Comparison of ENCODE assay signal across 8 mouse cellular contexts in the genomic region with DNA sequence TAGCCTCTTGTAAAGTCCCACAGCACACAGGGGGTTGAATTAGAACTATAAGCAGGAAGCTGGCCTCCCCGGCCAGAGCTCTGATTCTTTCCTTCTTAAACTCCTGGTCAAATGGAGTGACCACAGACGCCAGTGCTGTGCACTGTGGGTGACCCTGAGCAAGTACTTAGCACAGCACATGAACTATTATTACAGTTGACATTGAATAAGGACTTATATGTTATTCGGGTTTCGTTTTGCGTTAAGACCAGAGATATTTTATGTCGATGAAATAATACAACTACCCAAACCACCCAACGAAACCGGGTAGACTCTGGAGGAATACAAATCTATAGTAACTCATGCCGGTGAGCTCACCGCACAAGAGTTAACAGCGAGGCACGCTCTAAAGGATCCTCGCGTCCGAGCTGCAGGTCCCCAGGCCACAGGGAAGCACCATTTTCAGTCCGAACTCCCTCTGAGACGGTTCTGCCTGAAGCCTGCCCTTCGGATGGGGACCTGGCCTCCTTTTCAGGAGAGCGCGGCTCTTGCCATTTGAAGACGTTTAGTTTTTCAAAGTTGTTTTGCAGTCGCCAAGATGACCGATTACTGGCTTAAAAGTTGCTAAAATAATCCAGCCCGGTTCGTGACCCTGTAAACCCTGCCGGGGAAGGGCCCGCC. TPM values are rescaled to one million over a fixed set of nuclear protein-coding genes. Genes with fewer than 3 reads are reported as not detected.
DNase-seq lines count a peak whose midpoint lies in the region; ATAC-seq lines count a peak whose summit lies in the region.

No protein-coding gene starts in this region.

- peak; percentile 11; the same call in 1 of the 2 replicates for ATAC-seq in kidney, embryonic 14.5 days (ENCODE audit: low FRiP score, low TSS enrichment)
- peak; percentile 30; the same call in 1 of the 2 replicates for ATAC-seq in hindbrain, embryonic 11.5 days (ENCODE audit: low FRiP score)

- 2% methylated on average over 27 of the region's 27 CpGs for WGBS in kidney, embryonic 14.5 days
- 3% methylated on average over 25 of the region's 27 CpGs for WGBS in hindbrain, embryonic 11.5 days

- no peak for DNase-seq in kidney, adult 11 months
- peak; percentile 19 for DNase-seq in brain, adult 2 months (ENCODE audit: low read depth, low spot score)
- DNase-seq in hindbrain, embryonic 11.5 days (ENCODE audit: low spot score) = peak; percentile 51
- DNase-seq in lung, postnatal 25 days (ENCODE audit: low spot score) = peak; percentile 7
- no peak for DNase-seq in urinary bladder, postnatal 14 days (ENCODE audit: low spot score)
- DNase-seq in layer of hippocampus, adult 8-10 months (ENCODE audit: low spot score in 2 of 2) = no peak
- DNase-seq in spleen, postnatal 14 days (ENCODE audit: low spot score in 2 of 2) = no peak

- H3K27me3 ChIP-seq in kidney, embryonic 14.5 days (ENCODE audit: control insufficient read depth, insufficient read depth, low read length) = no peaks in the 10 kb centered on the region
- no peaks in the 10 kb centered on the region for H3K27me3 ChIP-seq in hindbrain, embryonic 11.5 days (ENCODE audit: control insufficient read depth, insufficient read depth, low read length)

- peak overlapping the region; percentile 57 for H3K4me2 ChIP-seq in kidney, embryonic 14.5 days (replicated peaks; ENCODE audit: low read depth, low read length)
- H3K4me2 ChIP-seq in hindbrain, embryonic 11.5 days (replicated peaks; ENCODE audit: low read depth, low read length) = peak overlapping the region; percentile 71

- no peaks in the 10 kb centered on the region for H3K9me3 ChIP-seq in kidney, embryonic 14.5 days (ENCODE audit: control insufficient read depth, low read length)
- no peaks in the 10 kb centered on the region for H3K9me3 ChIP-seq in hindbrain, embryonic 11.5 days (ENCODE audit: control insufficient read depth, low read length)

- H3K9ac ChIP-seq in kidney, embryonic 14.5 days (ENCODE audit: low read depth, low read length) = peak overlapping the region; percentile 77
- peak overlapping the region; percentile 61 for H3K9ac ChIP-seq in hindbrain, embryonic 11.5 days (ENCODE audit: low read depth, low read length)

- peaks cover 5% of the 10 kb centered on the region for H3K4me1 ChIP-seq in kidney, embryonic 14.5 days (ENCODE audit: control insufficient read depth, insufficient read depth, low read length)
- H3K4me1 ChIP-seq in hindbrain, embryonic 11.5 days (replicated peaks; ENCODE audit: control insufficient read depth, insufficient read depth, low read length) = 0 out of 2 replicates have a peak, but pooled peaks cover 3% of the 10 kb centered on the region

- H3K4me3 ChIP-seq in kidney, embryonic 14.5 days (ENCODE audit: low read length) = peak overlapping the region; percentile 73
- H3K4me3 ChIP-seq in hindbrain, embryonic 11.5 days (ENCODE audit: low read depth, low read length) = peak overlapping the region; percentile 51

- peak overlapping the region; percentile 78 for H3K27ac ChIP-seq in kidney, embryonic 14.5 days (ENCODE audit: low read depth, low read length)
- H3K27ac ChIP-seq in hindbrain, embryonic 11.5 days (ENCODE audit: low read depth, low read length) = peak overlapping the region; percentile 4; the same call in 1 of the 2 replicates

- peaks cover 11% of the 10 kb centered on the region; the same call in 1 of the 2 replicates for H3K36me3 ChIP-seq in kidney, embryonic 14.5 days (ENCODE audit: control insufficient read depth, insufficient read depth, low read length)
- H3K36me3 ChIP-seq in hindbrain, embryonic 11.5 days (ENCODE audit: control insufficient read depth, insufficient read depth, low read length) = no peaks in the 10 kb centered on the region

RNA-seq across cellular contexts. Expression of a gene that starts 0.6 kb away (rescaled TPM):
- polyA plus RNA-seq in kidney, embryonic 14.5 days (2014; fragmentation: Nextera tagmentation; extraction: Ambion mirVana) = 31.9 and 35.7 TPM in 2 replicates
- 13.0 and 14.5 TPM in 2 replicates for polyA plus RNA-seq in hindbrain, embryonic 11.5 days (2014; fragmentation: Nextera tagmentation; extraction: Ambion mirVana)
- 1 to 10 TPM; 3.9 to 7.2 (median 5.0) TPM for total RNA-seq in layer of hippocampus, adult 8-10 months (2022)

RNA-seq across cellular contexts. Expression of a gene that starts 21.8 kb away (rescaled TPM):
- polyA plus RNA-seq in kidney, embryonic 14.5 days (2014; fragmentation: Nextera tagmentation; extraction: Ambion mirVana) = 27.7 and 28.0 TPM in 2 replicates
- polyA plus RNA-seq in hindbrain, embryonic 11.5 days (2014; fragmentation: Nextera tagmentation; extraction: Ambion mirVana) = 25.5 and 28.1 TPM in 2 replicates
- total RNA-seq in layer of hippocampus, adult 8-10 months (2022) = 10 to 100 TPM; 32.0 to 36.7 (median 32.7) TPM

RNA-seq across cellular contexts. Expression of a gene that starts 33.1 kb away (rescaled TPM):
- polyA plus RNA-seq in kidney, embryonic 14.5 days (2014; fragmentation: Nextera tagmentation; extraction: Ambion mirVana) = 3.5 and 4.2 TPM in 2 replicates
- polyA plus RNA-seq in hindbrain, embryonic 11.5 days (2014; fragmentation: Nextera tagmentation; extraction: Ambion mirVana) = 5.3 and 7.0 TPM in 2 replicates
- 1 to 10 TPM; 5.2 to 6.2 (median 5.6) TPM for total RNA-seq in layer of hippocampus, adult 8-10 months (2022)

RNA-seq across cellular contexts. Expression of a gene that starts 51.4 kb away (rescaled TPM):
- 12.4 and 17.0 TPM in 2 replicates for polyA plus RNA-seq in kidney, embryonic 14.5 days (2014; fragmentation: Nextera tagmentation; extraction: Ambion mirVana)
- 9.8 and 10.4 TPM in 2 replicates for polyA plus RNA-seq in hindbrain, embryonic 11.5 days (2014; fragmentation: Nextera tagmentation; extraction: Ambion mirVana)
- total RNA-seq in layer of hippocampus, adult 8-10 months (2022) = 10 to 100 TPM; 11.1 to 18.8 (median 14.8) TPM

Comparison
In these comparisons a context has a peak if more than half of its experiments do, and no peak if none do; other contexts are left out.
1. DNase-seq: peak in brain, adult 2 months (single experiment), hindbrain, embryonic 11.5 days (single experiment) and lung, postnatal 25 days (single experiment); none in kidney, adult 11 months (single experiment), urinary bladder, postnatal 14 days (single experiment), layer of hippocampus, adult 8-10 months (0 of 2) and spleen, postnatal 14 days (0 of 2).